Mouse (Mus musculus) induced T-regulatory cell, adult 2 months (primary cell): Measurements from ENCODE around the gene Gm37240.

Source experiments
- DNase-seq: peaks from one replicate; pipeline ENCODE4 v3.0.0-alpha.2; 2012; ENCODE audit warnings: low read depth

Gene Gm37240

GRCm38 (mm10) chr3:84703083-84703810 is 1184.1 kb downstream of the Gm37240 start:
- DNase-seq, result no peak

GRCm38 (mm10) chr3:84701964-84702363 is 1185.4 kb downstream of the Gm37240 start:
- no peak for DNase-seq

GRCm38 (mm10) chr3:84701509-84701908 is 1185.8 kb downstream of the Gm37240 start:
- no peak for DNase-seq

- DNase-seq, result no peak
Observed at GRCm38 (mm10) chr3:84696428-84696917, 1190.8 kb downstream of the Gm37240 start.

GRCm38 (mm10) chr3:84695867-84696361 is 1191.4 kb downstream of the Gm37240 start:
- no peak for DNase-seq

GRCm38 (mm10) chr3:84695418-84695817 is 1191.9 kb downstream of the Gm37240 start:
- no peak for DNase-seq

GRCm38 (mm10) chr3:84693886-84694285 is 1193.4 kb downstream of the Gm37240 start:
- DNase-seq, result no peak

- peak; percentile 68 for DNase-seq
Observed at GRCm38 (mm10) chr3:84692647-84693199, 1194.6 kb downstream of the Gm37240 start.

GRCm38 (mm10) chr3:84690091-84690771 is 1197.1 kb downstream of the Gm37240 start:
- DNase-seq, result no peak

- no peak for DNase-seq
Observed at GRCm38 (mm10) chr3:84689656-84690055, 1197.7 kb downstream of the Gm37240 start.

GRCm38 (mm10) chr3:84688176-84688575 is 1199.1 kb downstream of the Gm37240 start:
- DNase-seq, result no peak

GRCm38 (mm10) chr3:84687488-84687846 is 1199.9 kb downstream of the Gm37240 start:
- no peak for DNase-seq

GRCm38 (mm10) chr3:84686799-84687487 is 1200.4 kb downstream of the Gm37240 start:
- no peak for DNase-seq

- DNase-seq, result no peak
Observed at GRCm38 (mm10) chr3:84686294-84686672, 1201.0 kb downstream of the Gm37240 start.

- no peak for DNase-seq
Observed at GRCm38 (mm10) chr3:84685662-84686293, 1201.5 kb downstream of the Gm37240 start.

- no peak for DNase-seq
Observed at GRCm38 (mm10) chr3:84683788-84684187, 1203.5 kb downstream of the Gm37240 start.

- DNase-seq, result peak; percentile 88
Observed at GRCm38 (mm10) chr3:84681699-84682098, 1205.6 kb downstream of the Gm37240 start.

GRCm38 (mm10) chr3:84680062-84680461 is 1207.3 kb downstream of the Gm37240 start:
- DNase-seq, result peak; percentile 91

GRCm38 (mm10) chr3:84679542-84679941 is 1207.8 kb downstream of the Gm37240 start:
- no peak for DNase-seq

GRCm38 (mm10) chr3:84678891-84679290 is 1208.4 kb downstream of the Gm37240 start:
- DNase-seq, result peak; percentile 87

GRCm38 (mm10) chr3:84675710-84676109 is 1211.6 kb downstream of the Gm37240 start:
- no peak for DNase-seq

- DNase-seq, result no peak
Observed at GRCm38 (mm10) chr3:84673552-84673951, 1213.8 kb downstream of the Gm37240 start.
